Mouse (Mus musculus): ENCODE data around the gene Pip5k1b.

Pip5k1b gene

GRCm38 (mm10) chr19:24307271-24308221, 248.1 kb downstream of the Pip5k1b start:
- no peak for DNase-seq (ENCODE audit: low spot score in 2 of 2)

GRCm38 (mm10) chr19:24306351-24306750, 249.3 kb downstream of the Pip5k1b start:
- DNase-seq (ENCODE audit: low spot score in 2 of 2) = no peak

GRCm38 (mm10) chr19:24302198-24302597, 253.5 kb downstream of the Pip5k1b start:
- DNase-seq (ENCODE audit: low spot score in 2 of 2) = no peak

GRCm38 (mm10) chr19:24301768-24302148, 253.9 kb downstream of the Pip5k1b start:
- DNase-seq (ENCODE audit: low spot score in 2 of 2) = no peak

- peak; percentile 47 to 66 for DNase-seq (ENCODE audit: low spot score in 2 of 2)
Measured at GRCm38 (mm10) chr19:24300994-24301767, 254.5 kb downstream of the Pip5k1b start.

GRCm38 (mm10) chr19:24293537-24293936, 262.1 kb downstream of the Pip5k1b start:
- no peak for DNase-seq (ENCODE audit: low spot score in 2 of 2)

GRCm38 (mm10) chr19:24284187-24284586, 271.5 kb downstream of the Pip5k1b start:
- DNase-seq (ENCODE audit: low spot score in 2 of 2) = peak; percentile 62 to 67

- no peak for DNase-seq (ENCODE audit: low spot score in 2 of 2)
Measured at GRCm38 (mm10) chr19:24281288-24281980, 274.2 kb downstream of the Pip5k1b start.

GRCm38 (mm10) chr19:24280601-24281228, 275.0 kb downstream of the Pip5k1b start, which contains the start of gene Fxn:
Gene Fxn (minus strand): TSS chr19:24280605.
- DNase-seq (ENCODE audit: low spot score in 2 of 2) = no peak

GRCm38 (mm10) chr19:24279706-24280600, 275.7 kb downstream of the Pip5k1b start:
- peak; percentile 75 to 78 for DNase-seq (ENCODE audit: low spot score in 2 of 2)

- DNase-seq (ENCODE audit: low spot score in 2 of 2) = no peak
Measured at GRCm38 (mm10) chr19:24278859-24279258, 276.8 kb downstream of the Pip5k1b start.

- DNase-seq (ENCODE audit: low spot score in 2 of 2) = no peak
Measured at GRCm38 (mm10) chr19:24274281-24274680, 281.4 kb downstream of the Pip5k1b start.

- DNase-seq (ENCODE audit: low spot score in 2 of 2) = peak; percentile 42 to 53
Measured at GRCm38 (mm10) chr19:24271746-24272426, 283.8 kb downstream of the Pip5k1b start.

- DNase-seq (ENCODE audit: low spot score in 2 of 2) = no peak
Measured at GRCm38 (mm10) chr19:24271326-24271725, 284.3 kb downstream of the Pip5k1b start.

GRCm38 (mm10) chr19:24268531-24268930, 287.1 kb downstream of the Pip5k1b start:
- no peak for DNase-seq (ENCODE audit: low spot score in 2 of 2)

GRCm38 (mm10) chr19:24266046-24266830, 289.4 kb downstream of the Pip5k1b start:
- DNase-seq (ENCODE audit: low spot score in 2 of 2) = no peak

- DNase-seq (ENCODE audit: low spot score in 2 of 2) = peak; percentile 71 to 78
Measured at GRCm38 (mm10) chr19:24264991-24265390, 290.7 kb downstream of the Pip5k1b start.

- DNase-seq (ENCODE audit: low spot score in 2 of 2) = no peak
Measured at GRCm38 (mm10) chr19:24262736-24263135, 292.9 kb downstream of the Pip5k1b start.
